Mouse (Mus musculus) embryonic fibroblast, embryonic 13.5 days (primary cell): ENCODE results near the gene Nectin1.

Experiments used
- CTCF ChIP-seq: IDR thresholded peaks from 2 replicates; pipeline ENCODE4 v1.5.1; 2011; ENCODE audit warnings: mild to moderate bottlenecking, control low read depth, low read length, moderate library complexity, borderline replicate concordance; ENCODE audit not compliant: insufficient read depth
- POLR2A ChIP-seq: IDR thresholded peaks from 2 replicates; pipeline ENCODE4 v1.6.1; 2011; ENCODE audit warnings: low read depth, mild to moderate bottlenecking, control low read depth, low read length, moderate library complexity

- TF ChIP-seq CTCF (peak; percentile 26; the same call in 1 of the 2 replicates), POLR2A (no peak)
These were observed 45.6 kb upstream of the Nectin1 start for GRCm38 (mm10) chr9:43698080-43698712.
